Mouse (Mus musculus) spleen, adult 2 months (tissue): ENCODE data around the gene Inpp4b.

Source experiments
- CTCF ChIP-seq: fragments of 200-500 bp; IDR thresholded peaks from 2 replicates; pipeline ENCODE4 v1.5.1; 2011; ENCODE audit warnings: mild to moderate bottlenecking, inconsistent platforms; ENCODE audit not compliant: insufficient read depth, insufficient read length, insufficient replicate concordance; ENCODE audit errors: extremely low read depth
- POLR2A ChIP-seq: fragments of 200-500 bp; IDR thresholded peaks from 2 replicates; pipeline ENCODE4 v1.6.1; 2011; ENCODE audit warnings: low read depth, low read length, inconsistent platforms

GRCm38 (mm10) chr8:81782781-81783180 is 440.4 kb downstream of the Inpp4b start:
- TF ChIP-seq CTCF (no peak), POLR2A (no peak)
